In the genomic region with DNA sequence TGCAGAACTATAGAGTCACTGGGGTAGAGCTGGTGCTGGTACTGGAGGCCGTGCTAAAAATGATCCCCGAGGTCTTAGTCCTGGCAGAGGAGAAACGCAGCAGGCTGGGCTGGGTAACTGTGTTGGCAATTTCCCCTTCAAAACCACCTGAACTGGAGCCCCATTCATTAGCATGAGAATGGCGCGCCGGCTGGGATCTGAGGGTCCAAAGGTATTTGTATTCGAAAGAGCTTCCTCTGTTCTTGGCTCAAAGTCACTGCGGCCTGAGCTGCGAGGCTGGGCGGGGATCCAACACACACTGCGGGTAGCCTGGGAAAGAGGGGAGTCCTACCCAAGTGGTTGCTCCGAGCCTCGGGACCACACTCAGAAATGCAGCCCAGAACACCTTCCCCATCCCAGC, we compare ENCODE assay signal across 10 mouse cellular contexts. TPM values are rescaled to one million over a fixed set of nuclear protein-coding genes. Genes with fewer than 3 reads are reported as not detected.
DNase-seq lines count a peak whose midpoint lies in the region; ATAC-seq lines count a peak whose summit lies in the region.
"Had no signal": no experiment of that assay in that cellular context is flagged by ENCODE, and none has a peak within 500 bp of the region (broad histone marks: within the 10 kb centered on the region; RNA-seq: fewer than 3 reads in every experiment).

No protein-coding gene starts in this region.

- no peak overlapping the region for H3K9ac ChIP-seq in hindbrain, embryonic 15.5 days
- H3K9ac ChIP-seq: embryonic facial prominence, embryonic 13.5 days had no signal

- H3K27ac ChIP-seq in hindbrain, embryonic 15.5 days (replicated peaks) = peak overlapping the region; percentile 44
- H3K27ac ChIP-seq in midbrain, embryonic 10.5 days (replicated peaks) = peak overlapping the region; percentile 39; the same call in 1 of the 2 replicates

- no peaks in the 10 kb centered on the region for H3K27me3 ChIP-seq in hindbrain, embryonic 15.5 days
- H3K27me3 ChIP-seq in midbrain, embryonic 10.5 days (ENCODE audit: low read depth, poor library complexity, severe bottlenecking) = peaks cover 18% of the 10 kb centered on the region
- H3K27me3 ChIP-seq: CH12.LX; embryonic facial prominence, embryonic 13.5 days had no signal

- peak; percentile 68 for ATAC-seq in hindbrain, embryonic 15.5 days (ENCODE audit: low FRiP score, low read depth)
- no peak for ATAC-seq in activated CD4-positive, CD25-positive, alpha-beta regulatory T cell, adult 4 months

- H3K4me2 ChIP-seq in hindbrain, embryonic 15.5 days = 0 out of 2 replicates have a peak overlapping the region, but pooled peaks have one; percentile 2
- H3K4me2 ChIP-seq: embryonic facial prominence, embryonic 13.5 days had no signal

- intact Hi-C loops in gastrocnemius, postnatal 36 days (cut with DNase I) = no loop called here

- H3K36me3 ChIP-seq in hindbrain, embryonic 15.5 days = no peaks in the 10 kb centered on the region
- H3K36me3 ChIP-seq in midbrain, embryonic 10.5 days = no peaks in the 10 kb centered on the region
- H3K36me3 ChIP-seq: embryonic facial prominence, embryonic 13.5 days had no signal

- no peak overlapping the region for H3K4me3 ChIP-seq in hindbrain, embryonic 15.5 days
- H3K4me3 ChIP-seq in midbrain, embryonic 10.5 days = peak overlapping the region; percentile 31; the same call in 1 of the 2 replicates
- H3K4me3 ChIP-seq: embryonic facial prominence, embryonic 13.5 days had no signal

- peaks cover 35% of the 10 kb centered on the region for H3K4me1 ChIP-seq in hindbrain, embryonic 15.5 days (replicated peaks)
- peaks cover 34% of the 10 kb centered on the region for H3K4me1 ChIP-seq in midbrain, embryonic 10.5 days

- DNase-seq in gastrocnemius, postnatal 10 days = peak; percentile 17
- no peak for DNase-seq in gastrocnemius, postnatal 25 days
- peak; percentile 33 for DNase-seq in cerebellum, adult 9-11 months
- peak; percentile 35 for DNase-seq in midbrain, embryonic 10.5 days (ENCODE audit: low spot score)
- DNase-seq in gastrocnemius, postnatal 36 days = no peak
- no peak for DNase-seq in urinary bladder, postnatal 36 days (ENCODE audit: low spot score in 2 of 2)

- H3K9me3 ChIP-seq in hindbrain, embryonic 15.5 days = no peaks in the 10 kb centered on the region
- H3K9me3 ChIP-seq in midbrain, embryonic 10.5 days (replicated peaks) = no peaks in the 10 kb centered on the region
- H3K9me3 ChIP-seq: embryonic facial prominence, embryonic 13.5 days had no signal

- 4% methylated on average over 13 of the region's 13 CpGs for WGBS in hindbrain, embryonic 15.5 days
- 9% methylated on average over 13 of the region's 13 CpGs for WGBS in midbrain, embryonic 10.5 days

RNA-seq across cellular contexts. Expression of a gene that starts 32.6 kb away (rescaled TPM):
- total RNA-seq in gastrocnemius, postnatal 10 days (2021) = 1 to 10 TPM; 7.9 to 9.9 TPM
- total RNA-seq in gastrocnemius, postnatal 25 days (2021) = 10 to 100 TPM; 11.1 to 12.3 TPM
- 12.9 and 14.5 TPM in 2 replicates for polyA plus RNA-seq in hindbrain, embryonic 15.5 days (2015; fragmentation: Nextera tagmentation; extraction: Ambion mirVana)
- polyA plus RNA-seq in midbrain, embryonic 10.5 days (2016; fragmentation: Nextera tagmentation; extraction: Ambion mirVana) = 0.54 and 1.1 TPM in 2 replicates
- not detected for polyA plus RNA-seq in activated CD4-positive, CD25-positive, alpha-beta regulatory T cell, adult 4 months (2017; shearing (Covaris generic))
- total RNA-seq in gastrocnemius, postnatal 36 days (2021) = 10 to 100 TPM; 13.7 to 15.6 TPM

Comparison
In these comparisons a context has a peak if more than half of its experiments do, and no peak if none do; other contexts are left out.
1. DNase-seq: peak in gastrocnemius, postnatal 10 days (single experiment), cerebellum, adult 9-11 months (single experiment) and midbrain, embryonic 10.5 days (single experiment); none in gastrocnemius, postnatal 25 days (single experiment), gastrocnemius, postnatal 36 days (0 of 2) and urinary bladder, postnatal 36 days (0 of 2).